Mouse (Mus musculus) ES-Bruce4 (cell line): ENCODE results near the gene Bcl2. TPM values are rescaled to one million over a fixed set of nuclear protein-coding genes. Genes with fewer than 3 reads are reported as not detected.

Source experiments
- H3K27ac ChIP-seq: 2 replicates; pipeline ENCODE4 v1.5.1; 2012; ENCODE audit warnings: low read length, inconsistent platforms; ENCODE audit not compliant: insufficient read depth
- H3K27me3 ChIP-seq: 2 replicates; pipeline ENCODE4 v1.6.1; 2012; ENCODE audit warnings: mild to moderate bottlenecking, low read length, inconsistent platforms; ENCODE audit not compliant: control insufficient read depth, poor library complexity, insufficient read depth, severe bottlenecking
- H3K36me3 ChIP-seq: 2 replicates; pipeline ENCODE4 v1.6.1; 2012; ENCODE audit warnings: inconsistent platforms, mild to moderate bottlenecking, low read length, moderate library complexity; ENCODE audit not compliant: control insufficient read depth, poor library complexity, insufficient read depth, severe bottlenecking
- H3K4me1 ChIP-seq: one replicate; pipeline ENCODE4 v1.8.1; 2011; ENCODE audit warnings: low read length; ENCODE audit not compliant: control insufficient read depth, insufficient read depth
- H3K4me3 ChIP-seq: 2 replicates; pipeline ENCODE4 v1.5.1; 2011; ENCODE audit warnings: low read depth, mild to moderate bottlenecking, low read length
- H3K9ac ChIP-seq: 2 replicates; pipeline ENCODE4 v1.6.1; 2012; ENCODE audit warnings: low read depth, mild to moderate bottlenecking, inconsistent platforms; ENCODE audit not compliant: poor library complexity, severe bottlenecking
- H3K9me3 ChIP-seq: replicated peaks from 2 replicates; pipeline ENCODE4 v1.6.1; 2012; ENCODE audit warnings: mild to moderate bottlenecking, low read length, inconsistent platforms; ENCODE audit not compliant: control insufficient read depth, poor library complexity, insufficient read depth, severe bottlenecking
- CTCF ChIP-seq: IDR thresholded peaks from one replicate; pipeline ENCODE4 v1.8.1; 2011; ENCODE audit warnings: low read depth, low read length
- EP300 ChIP-seq: IDR thresholded peaks from 2 replicates; pipeline ENCODE4 v1.6.1; 2011; ENCODE audit warnings: low read depth, low read length; ENCODE audit not compliant: insufficient read depth
- POLR2A ChIP-seq: IDR thresholded peaks from one replicate; pipeline ENCODE4 v1.8.1; 2011; ENCODE audit warnings: low read length; ENCODE audit not compliant: insufficient read depth
- polyA plus RNA-seq: library from polyadenylated mRNA; stranded (reverse); fragments of >200 nt; gene quantifications from 2 replicates; pipeline ENCODE4 v1.2.4, GENCODE M21; 2011; ENCODE audit warnings: low read depth; ENCODE audit not compliant: missing spikeins, insufficient read depth, insufficient read length

Gene Bcl2
- polyA plus RNA-seq, 1 experiment: 3.0 TPM

DNA sequence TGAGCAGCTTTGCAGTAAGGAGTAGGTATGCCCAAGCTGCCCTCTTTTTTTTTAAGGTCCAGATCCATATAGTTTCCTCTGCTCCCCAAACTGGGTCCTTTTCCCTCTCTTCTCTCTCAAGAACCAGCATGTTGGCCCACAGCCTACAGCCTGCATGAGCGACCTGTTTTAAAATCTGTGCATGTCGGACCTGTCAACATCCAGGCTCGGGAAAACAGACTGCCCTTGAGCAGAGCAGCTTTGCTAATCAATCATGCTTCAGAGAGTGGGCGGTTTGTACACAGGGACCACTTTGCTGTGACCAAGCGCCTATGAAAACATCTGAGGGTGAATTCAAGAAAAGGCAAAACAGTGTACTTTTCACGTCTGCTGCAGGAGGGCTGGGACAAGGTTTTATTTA, 111.1 kb downstream of the Bcl2 start:
- H3K36me3 ChIP-seq: no peaks in the 10 kb centered on the region
- H3K9me3 ChIP-seq: no peaks in the 10 kb centered on the region
- H3K4me3 ChIP-seq: no peak overlapping the region
- TF ChIP-seq EP300: no peak
- TF ChIP-seq POLR2A: no peak
- TF ChIP-seq CTCF: no peak
- H3K27me3 ChIP-seq: no peaks in the 10 kb centered on the region
- H3K4me1 ChIP-seq: no peaks in the 10 kb centered on the region
- H3K9ac ChIP-seq: no peak overlapping the region
- H3K27ac ChIP-seq: no peak overlapping the region

DNA sequence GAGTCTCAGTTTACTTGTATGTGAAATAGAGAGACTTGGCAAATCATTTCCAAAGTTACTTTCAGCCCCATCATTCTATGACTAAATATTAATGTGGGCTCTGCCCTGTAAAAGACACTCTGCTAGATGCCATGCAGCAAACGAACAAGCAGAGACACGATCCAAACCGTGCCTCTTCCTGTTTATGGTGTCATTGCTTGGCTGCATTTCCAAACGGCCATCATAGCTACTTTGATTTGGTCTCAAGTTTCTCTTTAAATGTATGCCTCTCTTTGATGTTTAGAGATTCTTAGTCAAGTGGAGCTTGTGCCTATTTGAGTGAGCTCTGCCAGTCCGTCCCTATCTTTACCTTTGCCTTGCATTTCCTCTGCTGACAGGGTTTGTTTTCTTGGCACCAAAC, 111.5 kb downstream of the Bcl2 start:
- H3K4me3 ChIP-seq: no peak overlapping the region
- H3K27me3 ChIP-seq: no peaks in the 10 kb centered on the region
- H3K9ac ChIP-seq: no peak overlapping the region
- no peaks in the 10 kb centered on the region for H3K9me3 ChIP-seq
- H3K4me1 ChIP-seq: no peaks in the 10 kb centered on the region
- no peak for TF ChIP-seq EP300
- TF ChIP-seq CTCF: no peak
- TF ChIP-seq POLR2A: no peak
- H3K36me3 ChIP-seq: no peaks in the 10 kb centered on the region
- H3K27ac ChIP-seq: no peak overlapping the region

DNA sequence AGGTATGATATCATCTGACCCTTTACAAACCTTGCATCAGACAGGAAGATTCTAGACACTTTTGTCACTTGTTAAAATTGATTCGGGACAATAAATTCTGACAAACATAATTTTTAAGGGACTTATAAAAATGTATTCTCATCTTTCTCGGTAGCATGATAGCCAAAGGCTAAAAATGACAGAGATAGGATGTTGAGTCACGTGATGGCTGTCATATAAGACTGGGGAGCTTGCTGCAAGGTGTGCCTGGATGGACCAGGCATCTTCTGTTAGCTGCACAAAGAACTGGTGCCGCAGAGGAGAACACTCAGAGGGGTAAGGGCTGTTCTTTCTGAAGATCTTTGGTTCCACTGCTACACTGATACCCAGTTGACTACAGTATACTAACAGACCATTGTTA, 112.8 kb downstream of the Bcl2 start:
- no peaks in the 10 kb centered on the region for H3K36me3 ChIP-seq
- TF ChIP-seq EP300: no peak
- no peak for TF ChIP-seq POLR2A
- H3K27me3 ChIP-seq: no peaks in the 10 kb centered on the region
- H3K27ac ChIP-seq: no peak overlapping the region
- no peaks in the 10 kb centered on the region for H3K4me1 ChIP-seq
- H3K4me3 ChIP-seq: no peak overlapping the region
- no peaks in the 10 kb centered on the region for H3K9me3 ChIP-seq
- no peak overlapping the region for H3K9ac ChIP-seq

- no peaks in the 10 kb centered on the region for H3K9me3 ChIP-seq
- no peaks in the 10 kb centered on the region for H3K27me3 ChIP-seq
- H3K36me3 ChIP-seq: no peaks in the 10 kb centered on the region
- H3K9ac ChIP-seq: no peak overlapping the region
- TF ChIP-seq EP300 (no peak), CTCF (no peak), POLR2A (no peak)
- no peak overlapping the region for H3K4me3 ChIP-seq
- H3K4me1 ChIP-seq: no peaks in the 10 kb centered on the region
- H3K27ac ChIP-seq: no peak overlapping the region
These were observed 113.2 kb downstream of the Bcl2 start for GRCm38 (mm10) chr1:106600841-106601240.

- no peak for TF ChIP-seq CTCF
- no peak for TF ChIP-seq EP300
- TF ChIP-seq POLR2A: no peak
- Histone ChIP-seq H3K27ac (no peak overlapping the region), H3K36me3 (no peaks in the 10 kb centered on the region)
These were observed 115.8 kb downstream of the Bcl2 start for GRCm38 (mm10) chr1:106598292-106598583.

DNA sequence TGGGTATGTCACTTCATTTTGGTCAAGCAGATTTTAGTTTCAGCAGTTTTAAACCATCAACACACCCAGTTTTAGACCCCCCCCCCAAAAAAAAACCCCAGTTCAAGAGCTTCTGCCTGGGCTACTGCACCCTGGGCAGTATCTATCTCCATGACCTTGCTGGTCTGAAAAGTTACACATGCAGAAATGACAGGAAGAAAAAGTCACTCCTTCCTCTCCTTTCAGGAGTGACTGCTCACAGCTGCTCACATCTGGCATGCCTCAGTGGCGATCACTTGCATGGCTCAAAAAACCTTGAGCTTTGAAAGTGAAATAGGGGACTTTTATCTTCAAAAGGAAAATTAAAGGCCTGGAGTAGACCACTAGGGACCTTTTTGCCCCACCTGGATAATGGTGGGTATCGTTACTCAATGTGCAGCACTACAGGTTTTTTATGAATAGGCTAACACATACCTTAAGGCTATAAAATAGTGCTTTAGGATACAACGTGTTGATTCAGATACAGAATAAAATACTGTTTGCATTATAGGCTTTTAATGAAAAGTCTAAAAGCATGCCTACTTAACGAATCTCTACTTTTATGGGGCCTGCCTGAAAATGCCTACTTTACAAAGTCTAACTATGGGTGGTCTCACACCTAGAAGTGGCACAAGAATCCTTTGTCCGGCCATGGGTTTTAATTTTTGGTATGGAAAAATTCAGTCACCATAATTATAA, 116.3 kb downstream of the Bcl2 start:
- Histone ChIP-seq H3K36me3 (no peaks in the 10 kb centered on the region), H3K4me3 (no peak overlapping the region), H3K27ac (no peak overlapping the region), H3K4me1 (no peaks in the 10 kb centered on the region), H3K27me3 (no peaks in the 10 kb centered on the region), H3K9ac (no peak overlapping the region), H3K9me3 (no peaks in the 10 kb centered on the region)
- TF ChIP-seq EP300: no peak
- no peak for TF ChIP-seq POLR2A
- TF ChIP-seq CTCF: no peak

More at GRCm38 (mm10) chr1:106598292-106598583, 115.8 kb downstream of the Bcl2 start:
- H3K9me3 ChIP-seq: no peaks in the 10 kb centered on the region
- no peaks in the 10 kb centered on the region for H3K27me3 ChIP-seq
- no peaks in the 10 kb centered on the region for H3K4me1 ChIP-seq
- no peak overlapping the region for H3K4me3 ChIP-seq
- no peak overlapping the region for H3K9ac ChIP-seq
